Mouse (Mus musculus) bone marrow, adult 2 months (tissue): Measurements from ENCODE around the gene Herc3.
"Not testable (repeated sequence)": the region's sequence is repeated elsewhere in the genome, so short reads cannot be mapped to it uniquely, and the experiment has no call there.

Source experiments
- CTCF ChIP-seq: fragments of 200-500 bp; IDR thresholded peaks from 2 replicates; pipeline ENCODE4 v1.5.1; 2011; ENCODE audit warnings: low read length, control low read depth; ENCODE audit not compliant: control insufficient read depth, insufficient read depth
- POLR2A ChIP-seq: fragments of 200-500 bp; IDR thresholded peaks from 2 replicates; pipeline ENCODE4 v1.6.1; 2011; ENCODE audit warnings: low read depth, mild to moderate bottlenecking, control low read depth, low read length, borderline replicate concordance; ENCODE audit not compliant: control insufficient read depth

DNA sequence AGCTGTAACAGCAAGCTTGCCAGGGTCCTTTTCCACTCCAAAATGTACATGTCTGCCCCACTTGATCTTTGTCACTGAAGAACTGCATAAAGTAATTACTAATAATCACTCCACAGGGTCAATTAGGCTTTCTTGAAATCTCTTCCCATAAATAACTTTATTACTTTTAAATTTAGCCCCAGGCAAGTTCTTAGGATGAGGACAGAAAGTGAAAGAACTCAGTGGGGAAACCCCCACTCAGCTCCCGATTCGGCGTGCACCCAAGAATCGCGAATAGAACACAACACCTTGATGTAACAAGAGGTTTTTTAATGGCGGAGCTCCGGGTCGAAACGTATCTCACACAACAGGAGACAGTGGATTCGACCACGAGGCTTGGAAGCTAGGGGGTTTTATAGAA, 14.2 kb upstream of the Herc3 start:
- TF ChIP-seq CTCF, POLR2A: not testable (repeated sequence)
